Mouse (Mus musculus) erythroblast, embryonic 14.5 days (primary cell): ENCODE results near the gene Scd3.

Experiments
- GATA1 ChIP-seq: IDR thresholded peaks from 2 replicates; pipeline ENCODE4 v1.6.1; 2012; ENCODE audit warnings: low read length, inconsistent platforms, mixed read lengths
- TAL1 ChIP-seq: IDR thresholded peaks from 3 replicates; pipeline ENCODE4 v1.6.1; 2012; ENCODE audit warnings: low read length, inconsistent platforms, mixed read lengths

GRCm38 (mm10) chr19:44247281-44248080 lies 44.4 kb downstream of the Scd3 start:
- TF ChIP-seq GATA1 (no peak), TAL1 (no peak)
